Mouse (Mus musculus) kidney, embryonic 14.5 days (tissue): ENCODE measurements around the gene Sec1. TPM values are rescaled to one million over a fixed set of nuclear protein-coding genes. Genes with fewer than 3 reads are reported as not detected.
"Not testable (repeated sequence)": the region's sequence is repeated elsewhere in the genome, so short reads cannot be mapped to it uniquely, and the experiment has no call there.

Experiments
- ATAC-seq: fragments of 200-750 bp; cut with Nextera tagmentation; 2 replicates; pipeline ENCODE4 v1.8.0; 2017; ENCODE audit warnings: moderate number of reproducible peaks, mild to moderate bottlenecking, moderate TSS enrichment, moderate library complexity; ENCODE audit not compliant: low FRiP score, low TSS enrichment
- H3K27ac ChIP-seq: fragments of 300-500 bp; sonication (generic); 2 replicates; pipeline ENCODE4 v1.5.1; 2014; ENCODE audit warnings: low read depth, mild to moderate bottlenecking, low read length, moderate library complexity, mixed read lengths
- H3K27me3 ChIP-seq: fragments of 300-500 bp; sonication (generic); 2 replicates; pipeline ENCODE4 v1.6.1; 2014; ENCODE audit warnings: mild to moderate bottlenecking, low read length; ENCODE audit not compliant: control insufficient read depth, insufficient read depth
- H3K36me3 ChIP-seq: fragments of 300-500 bp; sonication (generic); 2 replicates; pipeline ENCODE4 v1.6.1; 2014; ENCODE audit warnings: low read length, mixed read lengths; ENCODE audit not compliant: control insufficient read depth, insufficient read depth
- H3K4me1 ChIP-seq: fragments of 300-500 bp; sonication (generic); 2 replicates; pipeline ENCODE4 v1.6.1; 2014; ENCODE audit warnings: low read length, mixed read lengths; ENCODE audit not compliant: control insufficient read depth, insufficient read depth
- H3K4me2 ChIP-seq: fragments of 300-500 bp; sonication (generic); replicated peaks from 2 replicates; pipeline ENCODE4 v1.6.1; 2014; ENCODE audit warnings: low read depth, mild to moderate bottlenecking, low read length
- H3K4me3 ChIP-seq: fragments of 300-500 bp; sonication (generic); 2 replicates; pipeline ENCODE4 v1.5.1; 2014; ENCODE audit warnings: mild to moderate bottlenecking, low read length
- H3K9ac ChIP-seq: fragments of 300-500 bp; sonication (generic); 2 replicates; pipeline ENCODE4 v1.6.1; 2014; ENCODE audit warnings: low read depth, mild to moderate bottlenecking, low read length, moderate library complexity
- H3K9me3 ChIP-seq: fragments of 300-500 bp; sonication (generic); 2 replicates; pipeline ENCODE4 v1.6.1; 2016; ENCODE audit warnings: low read length; ENCODE audit not compliant: control insufficient read depth
- WGBS: fragments of 180-500 bp; shearing (Covaris S2); extraction: QIAGEN DNeasy Blood & Tissue Kit; methylation state at CpG from one replicate; pipeline ENCODE4 v1.1.7; 2014; 5-methylcytosine and 5-hydroxymethylcytosine counted together
- polyA plus RNA-seq: library from polyadenylated mRNA; unstranded; fragments of >200 nt; fragmentation: Nextera tagmentation; extraction: Ambion mirVana; gene quantifications from 2 replicates; pipeline ENCODE4 v1.2.1, GENCODE M21; 2014

Sec1 gene
- polyA plus RNA-seq, 1 experiment from 2014 or later: 0.28 TPM

GRCm38 (mm10) chr7:45678513-45678912, 15.7 kb downstream of the Sec1 start:
- Histone ChIP-seq H3K4me3 (no peak overlapping the region), H3K27ac (no peak overlapping the region), H3K4me2 (no peak overlapping the region), H3K9me3 (no peaks in the 10 kb centered on the region), H3K4me1 (peaks cover 10% of the 10 kb centered on the region), H3K9ac (no peak overlapping the region), H3K36me3 (no peaks in the 10 kb centered on the region), H3K27me3 (no peaks in the 10 kb centered on the region)
- no peak for ATAC-seq
- WGBS: 96% methylated on average over 14 of the region's 14 CpGs

GRCm38 (mm10) chr7:45677627-45678295, 16.4 kb downstream of the Sec1 start:
- Histone ChIP-seq H3K9me3 (no peaks in the 10 kb centered on the region), H3K36me3 (no peaks in the 10 kb centered on the region), H3K9ac (no peak overlapping the region), H3K27me3 (no peaks in the 10 kb centered on the region), H3K4me2 (no peak overlapping the region), H3K4me3 (no peak overlapping the region), H3K27ac (no peak overlapping the region), H3K4me1 (peaks cover 7% of the 10 kb centered on the region)
- 70% methylated on average over 7 of the region's 7 CpGs for WGBS
- ATAC-seq: no peak

- no peak overlapping the region for H3K4me2 ChIP-seq
- no peak for ATAC-seq
- 96% methylated on average over 9 of the region's 9 CpGs for WGBS
- no peak overlapping the region for H3K9ac ChIP-seq
- peaks cover 16% of the 10 kb centered on the region; the same call in 1 of the 2 replicates for H3K4me1 ChIP-seq
- H3K4me3 ChIP-seq: no peak overlapping the region
- H3K9me3 ChIP-seq: no peaks in the 10 kb centered on the region
- H3K27ac ChIP-seq: no peak overlapping the region
- H3K27me3 ChIP-seq: no peaks in the 10 kb centered on the region
- H3K36me3 ChIP-seq: no peaks in the 10 kb centered on the region
These were observed 25.3 kb downstream of the Sec1 start for GRCm38 (mm10) chr7:45668921-45669320.

GRCm38 (mm10) chr7:45667761-45668160, 26.4 kb downstream of the Sec1 start:
- H3K4me1 ChIP-seq: peaks cover 20% of the 10 kb centered on the region; the same call in 1 of the 2 replicates
- WGBS: 86% methylated on average over 14 of the region's 14 CpGs
- no peaks in the 10 kb centered on the region for H3K9me3 ChIP-seq
- H3K9ac ChIP-seq: no peak overlapping the region
- no peaks in the 10 kb centered on the region for H3K27me3 ChIP-seq
- no peaks in the 10 kb centered on the region for H3K36me3 ChIP-seq
- no peak overlapping the region for H3K27ac ChIP-seq
- no peak overlapping the region for H3K4me2 ChIP-seq
- H3K4me3 ChIP-seq: no peak overlapping the region
- ATAC-seq: no peak

GRCm38 (mm10) chr7:45666161-45666560, 28.0 kb downstream of the Sec1 start, which contains the start of gene Fut2:
Fut2 (minus strand) TSS chr7:45666394.
- H3K4me2 ChIP-seq: no peak within 1 kb of the TSS
- no peak within 1 kb of the TSS for H3K9ac ChIP-seq
- 80% methylated on average over 7 of the region's 7 CpGs for WGBS
- H3K9me3 ChIP-seq: no peaks in the 10 kb centered on the region
- ATAC-seq: no peak
- H3K4me1 ChIP-seq: peaks cover 20% of the 10 kb centered on the region; the same call in 1 of the 2 replicates
- no peaks in the 10 kb centered on the region for H3K27me3 ChIP-seq
- H3K27ac ChIP-seq: no peak within 1 kb of the TSS
- no peak within 1 kb of the TSS for H3K4me3 ChIP-seq
- H3K36me3 ChIP-seq: no peaks in the 10 kb centered on the region

GRCm38 (mm10) chr7:45665303-45666138, 28.7 kb downstream of the Sec1 start:
- Histone ChIP-seq H3K4me2 (no peak overlapping the region), H3K4me3 (no peak overlapping the region), H3K27ac (no peak overlapping the region), H3K4me1 (peaks cover 24% of the 10 kb centered on the region; the same call in 1 of the 2 replicates), H3K27me3 (no peaks in the 10 kb centered on the region), H3K9ac (no peak overlapping the region), H3K36me3 (no peaks in the 10 kb centered on the region), H3K9me3 (no peaks in the 10 kb centered on the region)
- no peak; the same call in 1 of the 2 replicates for ATAC-seq
- WGBS: 47% methylated on average over 13 of the region's 13 CpGs

- ATAC-seq, H3K9me3 ChIP-seq, H3K27me3 ChIP-seq, H3K4me3 ChIP-seq, H3K27ac ChIP-seq, H3K4me2 ChIP-seq, H3K36me3 ChIP-seq, H3K9ac ChIP-seq: not testable (repeated sequence)
- 93% methylated on average over 6 of the region's 6 CpGs for WGBS
- H3K4me1 ChIP-seq: peaks cover 17% of the 10 kb centered on the region; the same call in 1 of the 2 replicates
These were observed 32.5 kb downstream of the Sec1 start for GRCm38 (mm10) chr7:45661702-45662101.

- peaks cover 17% of the 10 kb centered on the region; the same call in 1 of the 2 replicates for H3K4me1 ChIP-seq
- H3K9me3 ChIP-seq: no peaks in the 10 kb centered on the region
- no peak for ATAC-seq
- H3K9ac ChIP-seq: no peak overlapping the region
- no peak overlapping the region for H3K4me3 ChIP-seq
- no peaks in the 10 kb centered on the region for H3K27me3 ChIP-seq
- no peak overlapping the region for H3K4me2 ChIP-seq
- no peak overlapping the region for H3K27ac ChIP-seq
- H3K36me3 ChIP-seq: no peaks in the 10 kb centered on the region
- WGBS: 69% methylated on average over 11 of the region's 11 CpGs
These were observed 33.3 kb downstream of the Sec1 start for GRCm38 (mm10) chr7:45660746-45661478.
